Mouse (Mus musculus): ENCODE results near the gene Phtf2.

Gene Phtf2

DNA sequence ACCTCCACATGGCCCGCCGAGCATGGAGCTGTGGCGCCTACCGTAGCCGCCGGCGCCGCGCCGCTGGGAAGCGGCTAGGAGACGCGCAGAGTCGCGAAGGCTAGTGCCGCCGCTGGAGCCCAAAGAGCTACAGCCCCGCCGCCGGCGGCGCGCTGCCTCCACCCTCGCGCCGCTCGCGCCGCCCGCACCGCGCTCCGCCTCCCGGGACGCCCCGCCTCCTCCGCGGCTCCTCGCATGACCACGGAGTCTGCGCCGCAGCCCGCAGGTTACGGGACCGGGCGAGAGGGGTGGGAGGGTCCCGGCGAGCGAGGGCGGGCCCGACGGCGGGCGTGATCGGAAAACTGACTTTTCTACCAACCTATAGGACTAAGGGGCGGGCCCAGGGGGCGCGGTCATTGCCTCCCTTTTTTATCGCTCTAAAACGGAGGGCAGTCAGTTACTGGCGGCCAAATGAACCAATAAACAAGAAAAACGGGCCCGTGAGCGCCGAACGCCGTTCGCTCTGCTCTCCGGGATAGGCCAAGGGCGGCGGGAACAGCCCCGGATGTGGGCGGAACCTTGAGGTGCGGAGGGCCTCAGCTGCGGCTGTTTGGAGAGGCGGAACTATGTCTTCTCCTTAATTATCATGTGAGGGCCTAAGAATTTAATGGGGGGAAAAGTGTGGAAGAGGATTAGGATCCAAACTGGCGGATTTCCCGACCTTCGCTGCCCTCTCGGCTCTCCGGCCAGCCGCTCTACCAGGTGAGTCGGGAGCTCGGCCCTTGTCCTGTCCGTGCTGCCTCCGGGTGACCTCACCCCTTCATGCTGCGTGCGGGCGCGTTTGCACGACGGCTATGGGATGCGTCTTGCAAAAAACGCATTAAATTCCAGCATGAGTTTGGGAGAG is at the start of gene Phtf2, which contains the start of gene Tmem60:
TSS of gene Phtf2 (minus strand) at position 210 of the 886 bp plus-strand sequence.
TSS of gene Tmem60 (plus strand) at position 277 of the 886 bp plus-strand sequence.
- peak; percentile 100 for DNase-seq (ENCODE audit: inconsistent ontology term)

DNA sequence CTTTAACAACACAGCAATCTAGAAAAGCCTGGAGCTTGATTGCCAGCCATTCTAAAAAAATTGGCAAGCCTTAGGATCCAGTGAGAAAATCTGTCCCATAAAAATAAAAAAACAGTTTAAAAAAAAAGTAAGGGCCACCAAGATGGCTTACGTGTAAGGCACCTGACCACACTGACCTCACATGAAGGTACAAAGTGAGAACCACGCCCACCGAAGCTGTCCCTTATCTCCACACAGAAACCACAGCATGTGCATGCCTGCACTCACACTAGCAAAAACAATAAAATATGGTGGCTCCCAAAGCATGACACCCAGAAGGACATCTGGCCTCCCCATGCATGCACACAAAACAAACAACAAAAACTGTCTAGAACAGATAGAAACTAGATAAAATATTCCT is 49.4 kb upstream of the Phtf2 start:
- no peak for DNase-seq (ENCODE audit: inconsistent ontology term)

DNA sequence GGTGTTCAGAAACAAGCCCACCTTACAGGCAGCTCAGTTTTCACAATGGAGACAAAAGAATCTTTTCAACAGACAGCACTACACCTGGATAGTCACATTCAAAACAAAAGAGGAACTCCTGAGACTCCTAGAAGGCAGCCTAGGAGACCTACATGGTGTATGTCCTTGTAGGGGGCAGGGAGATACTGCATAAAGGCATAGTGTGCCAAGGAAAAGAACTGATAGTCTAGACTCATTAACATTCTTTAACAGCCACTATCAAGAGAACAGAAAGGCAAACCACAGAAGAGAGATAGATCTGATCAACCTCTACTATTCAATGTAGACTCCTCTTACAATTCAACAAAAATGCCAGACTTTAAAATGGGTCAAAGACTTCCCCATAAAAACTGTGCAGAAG is 48.5 kb upstream of the Phtf2 start:
- no peak for DNase-seq (ENCODE audit: inconsistent ontology term)

DNA sequence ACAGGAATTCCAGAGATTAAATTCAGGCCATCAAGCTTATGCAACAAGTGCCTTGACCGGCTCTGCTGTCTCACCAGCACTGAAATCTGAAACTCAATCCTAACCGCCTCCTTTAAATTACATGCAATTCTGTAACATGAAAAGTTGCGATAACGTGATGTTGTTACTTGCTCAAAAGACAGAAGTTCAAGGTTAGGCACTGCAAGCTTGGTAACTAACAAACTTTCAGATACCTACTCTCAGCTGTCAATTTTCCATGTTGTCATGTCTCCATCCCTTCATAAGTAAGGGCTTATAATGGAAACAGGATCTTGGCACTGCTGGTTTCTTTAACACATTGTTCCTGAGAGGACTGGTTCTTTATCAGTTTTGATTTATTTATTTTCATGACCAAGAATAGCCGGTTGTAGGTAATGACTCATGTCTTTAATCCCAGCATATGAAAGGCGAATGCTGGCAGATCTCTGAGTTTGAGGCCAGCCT is 47.8 kb upstream of the Phtf2 start:
- no peak for DNase-seq (ENCODE audit: inconsistent ontology term)

DNA sequence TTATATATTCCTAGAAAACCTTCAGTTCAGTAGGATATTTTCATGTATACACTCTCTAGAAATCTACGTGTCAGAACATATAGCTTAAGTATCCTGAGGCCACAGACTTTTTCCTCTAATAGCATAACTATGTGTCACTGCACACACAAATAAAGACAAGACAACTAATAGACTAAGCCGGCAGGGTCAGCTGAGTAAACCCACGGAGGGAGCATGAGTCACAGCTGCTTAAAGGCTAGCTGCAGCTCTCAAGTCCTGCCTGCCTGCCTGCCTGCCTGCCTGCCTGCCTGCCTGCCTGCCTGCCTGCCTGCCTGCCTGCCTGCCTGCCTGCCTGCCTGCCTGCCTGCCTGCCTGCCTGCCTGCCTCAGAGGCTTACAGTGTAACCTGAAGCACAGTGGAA is 43.5 kb upstream of the Phtf2 start:
- no peak for DNase-seq (ENCODE audit: inconsistent ontology term)

DNA sequence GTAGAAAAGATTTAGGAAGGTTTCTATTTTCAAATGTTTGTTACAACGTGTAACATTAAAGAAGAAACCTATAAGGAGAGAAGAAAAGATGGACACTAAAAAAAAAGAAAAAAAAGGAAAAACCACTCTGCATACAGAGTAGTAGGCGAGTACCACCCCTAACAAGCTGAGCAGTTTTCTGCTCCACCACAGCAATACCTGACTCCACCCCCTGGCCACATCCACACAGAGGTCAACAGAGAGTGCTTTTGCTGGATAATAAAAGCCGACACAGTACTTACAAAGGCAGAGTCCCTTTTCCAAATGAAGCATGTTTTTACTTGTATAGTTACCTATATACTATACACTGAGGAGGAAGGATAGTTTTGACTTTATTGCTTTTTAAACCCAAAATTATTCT is 42.7 kb upstream of the Phtf2 start:
- DNase-seq (ENCODE audit: inconsistent ontology term), result no peak

DNA sequence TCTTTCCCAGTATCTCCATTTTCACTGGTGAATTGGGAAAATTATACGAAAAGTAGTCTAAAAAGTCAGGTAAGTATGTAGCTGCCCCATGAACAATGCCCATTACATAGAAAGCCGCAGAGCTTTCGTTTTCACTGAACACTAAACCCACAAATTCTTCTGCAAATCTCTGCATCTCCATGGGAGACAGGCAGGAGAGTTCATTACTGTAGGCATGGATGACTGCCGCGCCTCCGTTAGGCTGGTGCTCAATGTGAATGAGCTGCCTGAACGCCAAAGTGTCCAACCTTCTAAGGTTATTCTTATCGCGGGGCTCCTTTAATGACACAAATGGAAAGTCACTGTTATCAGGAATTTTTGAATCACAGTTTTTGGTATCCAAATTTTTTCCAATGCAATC is 37.6 kb upstream of the Phtf2 start:
- DNase-seq (ENCODE audit: inconsistent ontology term), result no peak

DNA sequence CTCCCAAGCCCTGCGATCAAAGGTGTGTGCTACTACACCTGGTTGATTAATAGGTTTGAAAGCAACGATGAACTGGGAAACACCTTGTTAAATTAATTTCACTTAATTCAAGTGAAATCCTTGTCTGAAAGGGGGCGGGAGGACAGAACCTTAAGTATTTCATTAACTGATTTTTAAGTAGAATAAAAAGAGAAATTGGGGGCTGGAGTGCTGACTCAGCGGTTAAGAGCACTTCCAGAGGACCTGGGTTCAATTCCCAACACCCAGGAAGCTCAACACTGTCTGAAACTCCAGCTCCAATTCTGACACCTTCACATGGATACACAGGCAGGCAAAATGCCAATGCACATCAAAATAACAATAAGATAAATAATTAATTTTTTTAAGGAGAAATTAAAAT is 37.0 kb upstream of the Phtf2 start:
- no peak for DNase-seq (ENCODE audit: inconsistent ontology term)

DNA sequence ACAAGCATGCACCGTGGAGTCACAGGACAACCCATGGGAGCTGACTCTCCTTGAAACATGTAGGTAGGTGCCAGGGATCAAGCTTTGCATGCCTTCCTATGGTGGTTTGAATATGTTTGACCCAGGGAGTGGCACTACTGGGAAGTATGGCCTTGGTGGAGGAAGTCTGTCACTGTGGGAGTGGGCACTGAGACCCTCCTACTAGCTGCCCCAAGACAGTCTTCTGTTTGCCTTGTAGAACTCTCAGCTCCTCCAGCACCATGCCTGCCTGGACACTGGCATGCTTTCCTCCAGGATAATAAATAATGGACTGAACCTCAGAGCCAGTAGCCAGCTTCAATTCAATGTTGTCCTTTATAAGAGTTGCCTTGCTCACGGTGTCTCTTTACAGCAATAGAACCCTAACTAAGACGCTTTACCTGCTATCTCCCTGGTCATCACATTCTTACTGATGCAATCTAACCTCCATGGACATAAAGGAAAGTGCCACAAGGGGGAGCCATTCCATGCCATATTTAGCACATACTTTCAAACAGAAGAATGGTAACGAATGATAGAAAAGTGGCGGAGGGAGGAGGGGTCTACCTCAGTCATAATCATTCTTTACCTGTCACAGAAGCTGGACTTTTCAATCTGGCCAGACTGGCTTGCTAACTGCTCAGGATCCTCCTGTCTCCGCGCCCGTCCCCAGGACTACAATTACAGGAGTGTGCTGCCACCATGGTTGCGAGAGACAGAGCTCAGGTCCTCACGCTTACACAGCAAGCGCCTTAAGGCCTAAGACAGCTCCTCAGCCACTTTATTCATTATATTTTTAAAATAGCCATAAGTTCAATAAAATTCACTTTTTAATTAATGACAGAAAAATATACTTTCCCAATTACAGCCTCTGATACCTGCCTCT is 31.7 kb upstream of the Phtf2 start:
- DNase-seq (ENCODE audit: inconsistent ontology term), result peak; percentile 45

DNA sequence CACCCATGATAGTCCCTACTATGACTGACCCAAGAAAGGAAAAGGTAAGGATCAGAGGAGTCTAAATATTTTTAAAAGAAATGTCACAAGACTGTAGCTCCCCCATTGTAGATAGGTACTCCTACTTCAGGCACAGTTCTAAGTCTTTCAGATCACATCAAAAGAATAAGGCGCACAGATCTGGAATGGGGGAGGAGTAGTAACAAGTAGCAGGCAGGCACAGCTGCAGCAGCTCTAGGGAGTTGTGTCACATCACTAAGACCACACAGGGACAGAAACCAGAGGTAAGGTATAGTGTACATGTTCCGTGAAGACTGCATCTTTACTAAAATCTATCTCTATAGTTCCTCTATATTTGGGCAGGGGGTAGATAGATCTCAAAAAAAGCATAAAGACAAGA is 29.8 kb upstream of the Phtf2 start:
- no peak for DNase-seq (ENCODE audit: inconsistent ontology term)

DNA sequence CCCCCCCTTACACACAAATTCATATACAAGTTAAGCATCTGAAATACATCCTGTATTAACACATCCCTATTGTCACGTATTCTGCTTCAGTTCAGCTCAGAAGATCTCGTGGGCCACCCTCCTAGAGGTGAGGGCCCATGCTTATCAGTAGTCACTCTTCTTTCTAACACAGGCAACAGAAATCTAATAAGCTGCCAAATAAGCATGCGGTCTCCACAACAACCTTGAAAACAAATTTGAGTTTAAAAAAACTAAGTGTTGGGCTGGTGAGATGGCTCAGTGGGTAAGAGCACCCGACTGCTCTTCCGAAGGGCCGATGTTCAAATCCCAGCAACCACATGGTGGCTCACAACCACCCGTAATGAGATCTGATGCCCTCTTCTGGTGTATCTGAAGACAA is 24.3 kb upstream of the Phtf2 start:
- no peak for DNase-seq (ENCODE audit: inconsistent ontology term)

DNA sequence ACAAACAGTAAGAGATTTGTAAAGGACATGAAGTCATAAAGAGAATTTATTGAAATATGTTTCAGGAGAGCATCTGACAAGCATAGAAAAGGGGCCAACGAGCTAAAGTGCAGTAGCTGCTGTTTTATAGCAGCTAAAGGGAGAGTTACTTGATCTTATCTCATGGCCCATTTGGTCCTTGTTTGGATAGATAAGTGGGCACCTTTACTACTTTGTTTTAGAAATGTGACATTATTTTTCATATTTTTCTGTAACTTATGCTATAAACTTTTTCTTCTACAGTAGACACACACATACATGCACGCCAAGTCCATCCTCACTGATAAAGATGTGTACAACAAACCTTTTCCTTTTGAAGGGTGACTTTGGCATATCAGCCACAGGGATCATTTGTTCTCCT is 23.5 kb upstream of the Phtf2 start:
- DNase-seq (ENCODE audit: inconsistent ontology term), result no peak

DNA sequence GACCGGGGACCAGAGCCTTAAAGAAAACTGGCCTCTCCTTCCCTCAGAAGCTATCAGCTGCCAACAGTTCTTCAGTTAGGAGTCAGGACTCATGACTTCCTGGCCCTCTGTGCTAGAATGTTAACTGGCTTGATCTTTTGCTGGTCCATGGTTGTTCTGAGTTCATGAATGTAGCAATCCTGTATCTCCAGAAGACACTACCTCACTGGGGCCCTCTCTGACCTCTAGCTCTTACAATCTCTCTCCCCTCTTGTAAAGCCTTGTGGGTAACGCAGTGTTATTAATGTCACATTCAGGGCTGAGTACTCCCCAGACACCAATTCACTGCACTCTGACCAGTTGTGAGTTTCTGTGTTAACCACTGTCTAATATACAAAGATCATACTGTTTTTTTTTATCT is 22.7 kb upstream of the Phtf2 start:
- DNase-seq (ENCODE audit: inconsistent ontology term), result no peak

DNA sequence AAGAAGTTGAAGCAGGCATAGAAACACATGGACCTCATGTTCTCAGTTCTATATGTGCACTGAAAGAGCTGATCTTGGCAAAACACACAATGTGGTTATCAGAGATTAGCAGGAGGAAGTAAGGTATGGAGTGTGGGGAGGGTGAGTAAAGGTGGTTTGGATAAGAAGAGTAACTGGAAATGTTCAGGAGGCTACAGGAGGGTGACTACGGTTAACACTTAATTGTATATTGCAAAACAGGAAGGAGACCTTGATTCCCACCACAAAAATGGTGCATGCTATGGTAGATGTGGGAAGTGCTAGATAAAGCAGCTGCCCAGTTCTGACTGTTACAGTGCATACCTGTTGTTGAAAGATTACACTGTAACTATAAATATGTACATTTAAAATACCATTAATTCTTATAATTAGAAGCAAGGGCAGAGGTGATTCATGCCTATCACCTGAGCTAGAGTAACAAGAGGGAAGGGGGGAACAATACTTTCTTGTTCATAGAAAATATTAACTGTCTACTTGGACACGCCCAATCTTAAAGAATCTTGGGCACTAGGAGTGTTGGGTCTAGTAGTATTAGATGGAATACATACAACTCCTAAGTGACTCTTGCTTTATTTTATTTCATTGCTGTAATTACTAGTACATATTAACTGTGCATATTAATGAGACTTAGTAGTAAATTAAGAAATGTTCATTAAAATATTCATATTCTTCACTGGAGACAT is 15.7 kb upstream of the Phtf2 start:
- no peak for DNase-seq (ENCODE audit: inconsistent ontology term)

DNA sequence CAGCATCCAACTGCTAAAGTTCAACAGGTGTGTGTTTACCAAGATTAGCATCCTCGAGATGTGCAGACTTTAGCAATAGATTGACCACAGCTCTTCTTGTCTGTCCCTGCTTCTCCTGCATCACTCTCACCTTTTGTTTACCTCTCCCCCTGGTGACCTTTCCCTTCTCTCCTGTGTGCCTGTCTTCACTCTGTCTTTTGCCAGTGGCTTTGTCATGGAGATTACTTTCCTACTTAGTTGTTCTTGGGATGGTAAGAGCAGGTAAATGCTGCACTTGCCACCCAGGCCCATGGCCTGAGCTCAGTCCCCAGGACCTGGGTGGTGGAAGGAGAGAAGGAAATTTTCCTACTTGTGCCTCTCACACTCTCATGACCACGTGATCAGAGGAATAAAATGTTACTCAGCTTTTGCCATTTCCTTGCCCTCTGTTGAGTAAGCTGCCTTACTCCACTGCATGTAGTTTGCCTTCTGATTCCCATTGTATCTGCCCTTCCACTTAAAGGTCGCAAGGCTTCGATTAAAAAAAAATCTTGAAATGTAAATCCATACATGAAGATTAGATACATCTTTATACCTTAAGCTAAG is 2.2 kb upstream of the Phtf2 start:
- DNase-seq (ENCODE audit: inconsistent ontology term), result no peak

DNA sequence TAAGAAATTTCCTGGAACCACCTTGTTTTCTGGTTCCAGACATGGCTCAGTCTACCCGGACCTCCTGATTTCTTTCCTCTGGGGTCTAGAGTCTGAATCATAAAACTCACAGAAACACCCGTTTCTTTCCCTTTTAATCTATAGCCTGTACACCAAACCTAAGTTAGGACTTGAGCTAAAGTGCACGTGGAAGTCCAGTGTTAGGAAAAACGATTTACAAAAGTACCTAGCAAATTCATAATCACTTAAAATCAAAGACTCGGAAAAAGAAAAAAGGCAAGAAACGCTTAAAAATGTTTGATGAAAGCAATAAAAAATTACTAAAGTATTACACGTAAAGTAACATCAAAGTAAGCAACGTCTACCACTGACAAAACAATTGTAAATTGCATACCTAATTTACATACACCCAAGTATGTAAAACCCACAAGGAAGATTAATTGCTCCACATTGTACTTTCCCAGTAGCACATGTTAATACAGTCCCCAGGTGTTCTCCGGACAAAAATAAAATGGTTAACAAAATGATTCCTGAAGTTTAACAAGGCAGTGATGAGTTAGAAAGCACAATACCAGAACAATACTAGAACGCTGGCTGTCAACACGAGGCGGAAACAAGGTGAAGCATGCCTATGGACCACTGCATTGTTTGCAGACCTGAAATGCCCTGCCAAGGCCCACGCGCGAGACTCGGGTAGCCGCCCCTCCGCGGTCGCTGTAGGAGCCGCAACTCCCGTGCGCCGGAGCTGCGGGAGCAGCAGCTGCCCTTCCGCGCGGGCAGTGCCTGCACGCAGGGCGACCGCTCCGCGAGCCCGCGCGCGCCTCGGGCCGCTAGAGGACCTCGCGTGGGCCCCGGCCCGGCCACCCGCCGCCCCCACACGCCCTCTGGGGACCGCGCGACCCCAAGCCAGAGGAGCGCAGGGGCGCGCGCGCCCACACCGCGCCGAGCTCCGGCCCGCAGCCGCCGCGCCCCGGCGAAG is 838 bp downstream of the Phtf2 start:
- peak; percentile 36 for DNase-seq (ENCODE audit: inconsistent ontology term)

DNA sequence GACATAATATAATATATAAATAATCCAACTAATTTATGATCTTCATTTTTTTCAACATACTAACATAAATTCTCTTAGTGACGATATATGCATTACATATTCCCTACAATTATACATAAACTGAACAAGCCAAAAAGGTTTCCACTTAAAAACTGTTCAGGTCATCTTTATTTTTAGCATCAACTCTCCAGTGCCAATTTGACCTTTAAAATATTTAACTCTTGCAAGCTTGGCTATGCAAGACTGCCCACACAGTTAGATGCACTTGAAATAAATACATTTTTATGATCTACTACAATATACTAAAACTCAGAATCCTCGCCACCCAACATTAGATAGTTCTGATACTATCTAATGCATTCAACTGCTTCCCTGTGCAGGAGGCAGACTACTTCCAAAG is 1.5 kb downstream of the Phtf2 start:
- no peak for DNase-seq (ENCODE audit: inconsistent ontology term)

DNA sequence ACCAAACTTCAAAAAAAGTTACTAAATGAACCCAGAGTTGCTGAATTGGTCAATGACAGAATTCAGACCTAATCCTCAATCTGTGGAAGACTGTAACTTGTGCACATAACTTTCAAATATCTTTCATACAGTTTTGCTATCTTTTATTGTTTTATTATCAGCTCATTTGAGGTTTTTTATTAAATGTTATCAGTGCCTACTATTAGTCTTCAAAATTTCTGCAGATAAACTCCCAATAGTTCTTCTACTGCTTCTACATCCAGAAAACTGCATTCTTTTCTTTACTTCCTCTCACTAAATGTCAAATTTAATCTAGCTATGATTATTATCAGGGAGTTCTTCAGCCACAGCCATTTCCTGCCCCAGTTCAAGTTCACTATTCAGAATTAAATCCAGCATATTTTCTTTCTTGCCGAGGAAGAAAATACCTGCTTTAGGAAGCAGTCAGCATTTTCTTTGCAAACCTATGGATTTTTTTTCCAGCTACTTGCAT is 4.9 kb downstream of the Phtf2 start:
- no peak for DNase-seq (ENCODE audit: inconsistent ontology term)

DNA sequence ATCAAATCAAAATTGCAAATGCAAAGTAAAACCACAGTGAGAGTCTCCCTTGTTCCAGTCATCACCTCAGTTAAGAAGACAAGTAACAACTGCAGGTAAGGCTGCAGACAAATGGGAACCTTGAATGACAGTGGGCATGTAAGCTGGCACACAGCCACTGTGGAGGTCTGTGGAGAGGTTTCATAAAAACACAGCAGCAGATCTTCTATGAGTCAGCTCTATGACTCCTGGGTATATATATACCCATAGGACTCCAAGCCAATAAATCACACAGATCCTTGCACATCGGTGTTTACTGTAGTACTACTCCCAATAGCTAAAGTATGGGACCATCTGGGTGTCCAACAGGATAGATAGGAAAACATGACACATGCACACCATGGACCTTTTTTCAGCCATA is 8.8 kb downstream of the Phtf2 start:
- DNase-seq (ENCODE audit: inconsistent ontology term), result no peak

DNA sequence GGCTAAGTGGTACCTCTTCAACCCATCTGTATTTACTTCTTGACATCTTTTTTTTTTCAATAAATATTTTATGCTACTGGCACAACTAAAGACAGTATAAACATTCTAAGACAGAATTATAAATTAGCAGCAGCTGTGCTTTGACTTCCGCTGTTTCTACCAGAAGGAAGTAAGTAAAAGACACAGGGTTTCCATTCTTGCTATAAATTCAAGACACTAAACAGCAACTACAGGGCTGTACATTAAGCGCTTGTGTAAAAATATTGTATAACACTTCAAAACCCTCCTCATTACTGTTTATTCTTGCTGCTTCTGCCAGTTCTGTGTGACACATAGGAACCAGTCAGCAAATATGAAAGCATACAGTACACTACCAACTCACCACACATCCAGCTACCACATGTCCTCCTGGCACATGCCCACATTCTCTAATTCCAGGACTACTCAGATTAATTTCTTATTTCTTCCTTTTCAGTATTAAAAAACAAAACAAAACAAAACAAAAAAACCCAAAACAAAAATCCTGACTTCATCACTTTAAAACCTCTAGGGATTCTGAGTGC is 16.6 kb downstream of the Phtf2 start:
- no peak for DNase-seq (ENCODE audit: inconsistent ontology term)

Measured in Muller cell, postnatal 12 days (primary cell).